Mouse (Mus musculus) small intestine, adult 10 weeks (tissue): ENCODE data around the gene Vmn2r113. TPM values are rescaled to one million over a fixed set of nuclear protein-coding genes. Genes with fewer than 3 reads are reported as not detected.

Experiments
- polyA plus RNA-seq: library from polyadenylated mRNA; stranded (reverse); fragments of 350-450 nt; fragmentation: Illumina TruSeq; extraction: RNeasy Lipid Tissue Mini Kit (QIAGEN cat#74804); gene quantifications from one replicate; pipeline ENCODE4 v1.2.3, GENCODE M21; 2014; ENCODE audit warnings: low replicate concordance

The Vmn2r113 gene
- polyA plus RNA-seq: not detected

DNA sequence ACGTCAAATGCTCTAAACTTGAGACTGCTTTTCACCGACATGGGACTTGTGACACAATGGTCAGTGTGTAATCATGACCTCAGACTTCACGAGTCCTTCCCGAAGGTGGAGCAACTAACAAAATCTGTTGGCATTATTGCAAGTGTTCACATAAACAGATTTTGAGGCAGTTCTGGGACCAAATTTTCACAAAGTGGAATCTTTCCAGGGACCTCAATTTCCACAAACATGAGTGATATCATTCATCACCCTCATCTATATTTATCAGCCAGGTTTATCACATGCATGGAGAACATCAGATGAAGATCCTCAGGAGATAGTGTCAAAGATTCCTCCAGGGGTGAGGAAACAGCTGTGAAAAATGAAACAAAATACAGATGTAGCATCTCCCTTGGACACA, at the start of gene Vmn2r113:
TSS of gene Vmn2r113 (plus strand) at position 301 of the 400 bp plus-strand sequence.

Other genes with a start within 250 kb of the Vmn2r113 start
- 22.6 TPM for gene Zfp945, start 75.8 kb upstream of the Vmn2r113 start, polyA plus RNA-seq
- not detected for gene Vmn2r-ps130, start 118.2 kb downstream of the Vmn2r113 start, polyA plus RNA-seq